Mouse (Mus musculus): ENCODE measurements at regions not wholly inside any gene's neighbourhood (a gene's known extent, or its start where the extent isn't known, plus 50 kb on each side); places are given as distances from the start of the nearest gene placed in this dataset.

GRCm38 (mm10) chr15:42047088-42047976, 1913.2 kb downstream of the 9330182O14Rik start:
- 55% methylated on average over 4 of the region's 4 CpGs for WGBS
- Histone ChIP-seq H3K9ac (replicated peaks; ENCODE audit: low read depth, low read length) (no peak overlapping the region), H3K27me3 (ENCODE audit: control insufficient read depth, insufficient read depth, low read length) (no peaks in the 10 kb centered on the region), H3K4me1 (ENCODE audit: control insufficient read depth, insufficient read depth, low read length) (no peaks in the 10 kb centered on the region), H3K4me3 (ENCODE audit: low read depth, low read length) (no peak overlapping the region), H3K36me3 (ENCODE audit: control insufficient read depth, insufficient read depth, low read length) (no peaks in the 10 kb centered on the region), H3K27ac (ENCODE audit: low read length) (no peak overlapping the region), H3K9me3 (ENCODE audit: control insufficient read depth, low read depth, low read length) (no peaks in the 10 kb centered on the region), H3K4me2 (replicated peaks; ENCODE audit: low read depth, low read length) (no peak overlapping the region)
- ATAC-seq (ENCODE audit: insufficient number of reproducible peaks, insufficient read depth, low FRiP score, low read depth) = no peak

DNA sequence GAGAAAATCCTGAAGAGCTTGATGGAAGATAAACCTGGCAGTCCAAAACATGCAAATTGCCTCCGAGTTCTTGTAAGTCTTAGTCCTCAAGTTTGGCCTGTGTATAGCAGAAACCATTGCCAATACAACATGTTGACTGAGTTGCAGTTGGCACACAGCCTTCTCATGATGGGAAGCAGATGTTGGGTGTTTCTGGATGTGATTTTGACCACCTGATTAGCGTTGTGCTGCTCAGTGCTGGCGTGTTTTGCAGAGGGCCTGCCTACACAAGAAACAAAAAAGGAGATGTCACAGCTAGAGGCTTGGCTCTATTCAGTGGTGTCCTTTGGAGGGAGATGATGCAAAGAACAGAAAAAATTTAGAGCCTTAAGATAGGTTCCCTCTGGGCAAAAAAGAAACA, 1922.6 kb downstream of the 9330182O14Rik start:
- Histone ChIP-seq H3K27me3 (ENCODE audit: control insufficient read depth, insufficient read depth, low read length) (no peaks in the 10 kb centered on the region), H3K9me3 (ENCODE audit: control insufficient read depth, low read depth, low read length) (no peaks in the 10 kb centered on the region), H3K9ac (replicated peaks; ENCODE audit: low read depth, low read length) (no peak overlapping the region), H3K4me2 (replicated peaks; ENCODE audit: low read depth, low read length) (no peak overlapping the region), H3K27ac (ENCODE audit: low read length) (no peak overlapping the region), H3K4me1 (ENCODE audit: control insufficient read depth, insufficient read depth, low read length) (no peaks in the 10 kb centered on the region), H3K4me3 (ENCODE audit: low read depth, low read length) (no peak overlapping the region), H3K36me3 (ENCODE audit: control insufficient read depth, insufficient read depth, low read length) (no peaks in the 10 kb centered on the region)
- 51% methylated on average over 3 of the region's 3 CpGs for WGBS
- ATAC-seq (ENCODE audit: insufficient number of reproducible peaks, insufficient read depth, low FRiP score, low read depth) = no peak

GRCm38 (mm10) chr15:42068207-42068831, 1934.2 kb downstream of the 9330182O14Rik start:
- no peak overlapping the region for H3K4me3 ChIP-seq (ENCODE audit: low read depth, low read length)
- no peak for ATAC-seq (ENCODE audit: insufficient number of reproducible peaks, insufficient read depth, low FRiP score, low read depth)
- WGBS = 87% methylated on average over 5 of the region's 5 CpGs

DNA sequence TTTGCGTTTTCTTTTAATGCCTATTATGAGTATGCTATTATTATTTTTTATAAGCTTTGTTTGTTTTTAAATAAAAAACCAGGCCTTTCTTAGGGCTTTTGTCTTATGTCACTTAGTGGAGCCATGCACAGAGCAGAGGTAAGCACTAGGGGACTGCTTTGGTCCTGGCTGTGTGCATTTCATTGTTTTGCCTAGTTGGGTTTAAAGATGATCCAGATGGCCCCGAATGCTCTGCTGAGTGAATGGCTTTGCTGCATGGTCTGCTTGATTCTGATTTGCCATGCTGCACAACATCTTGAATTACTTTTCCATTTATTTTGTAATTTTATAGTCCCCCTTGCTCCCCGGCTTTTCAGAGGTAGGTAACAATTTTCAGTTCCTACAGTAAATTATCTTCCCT, 1934.9 kb downstream of the 9330182O14Rik start:
- Histone ChIP-seq H3K4me3 (ENCODE audit: low read depth, low read length) (no peak overlapping the region), H3K27ac (ENCODE audit: low read length) (no peak overlapping the region), H3K36me3 (ENCODE audit: control insufficient read depth, insufficient read depth, low read length) (no peaks in the 10 kb centered on the region), H3K4me1 (ENCODE audit: control insufficient read depth, insufficient read depth, low read length) (no peaks in the 10 kb centered on the region), H3K9me3 (ENCODE audit: control insufficient read depth, low read depth, low read length) (no peaks in the 10 kb centered on the region), H3K4me2 (replicated peaks; ENCODE audit: low read depth, low read length) (no peak overlapping the region), H3K9ac (replicated peaks; ENCODE audit: low read depth, low read length) (no peak overlapping the region), H3K27me3 (ENCODE audit: control insufficient read depth, insufficient read depth, low read length) (no peaks in the 10 kb centered on the region)
- no peak for ATAC-seq (ENCODE audit: insufficient number of reproducible peaks, insufficient read depth, low FRiP score, low read depth)
- WGBS = 84% methylated on average over 3 of the region's 3 CpGs

More at GRCm38 (mm10) chr15:42068207-42068831, 1934.2 kb downstream of the 9330182O14Rik start:
- Histone ChIP-seq H3K27me3 (ENCODE audit: control insufficient read depth, insufficient read depth, low read length) (no peaks in the 10 kb centered on the region), H3K4me1 (ENCODE audit: control insufficient read depth, insufficient read depth, low read length) (no peaks in the 10 kb centered on the region), H3K9me3 (ENCODE audit: control insufficient read depth, low read depth, low read length) (no peaks in the 10 kb centered on the region), H3K27ac (ENCODE audit: low read length) (no peak overlapping the region), H3K36me3 (ENCODE audit: control insufficient read depth, insufficient read depth, low read length) (no peaks in the 10 kb centered on the region), H3K4me2 (replicated peaks; ENCODE audit: low read depth, low read length) (no peak overlapping the region), H3K9ac (replicated peaks; ENCODE audit: low read depth, low read length) (no peak overlapping the region)

- H3K36me3 ChIP-seq (ENCODE audit: control insufficient read depth, insufficient read depth, low read length) = no peaks in the 10 kb centered on the region
- H3K27ac ChIP-seq (ENCODE audit: low read length) = no peak overlapping the region
- H3K4me2 ChIP-seq (replicated peaks; ENCODE audit: low read depth, low read length) = no peak overlapping the region
- H3K4me3 ChIP-seq (ENCODE audit: low read depth, low read length) = no peak overlapping the region
- no peak for ATAC-seq (ENCODE audit: insufficient number of reproducible peaks, insufficient read depth, low FRiP score, low read depth)
- H3K27me3 ChIP-seq (ENCODE audit: control insufficient read depth, insufficient read depth, low read length) = no peaks in the 10 kb centered on the region
- no peaks in the 10 kb centered on the region for H3K9me3 ChIP-seq (ENCODE audit: control insufficient read depth, low read depth, low read length)
- no peak overlapping the region for H3K9ac ChIP-seq (replicated peaks; ENCODE audit: low read depth, low read length)
- H3K4me1 ChIP-seq (ENCODE audit: control insufficient read depth, insufficient read depth, low read length) = no peaks in the 10 kb centered on the region
These were observed 1939.3 kb downstream of the 9330182O14Rik start for GRCm38 (mm10) chr15:42073486-42073885.

GRCm38 (mm10) chr15:42082436-42082835, 1948.3 kb downstream of the 9330182O14Rik start:
- H3K4me3 ChIP-seq (ENCODE audit: low read depth, low read length) = no peak overlapping the region
- no peak overlapping the region for H3K4me2 ChIP-seq (replicated peaks; ENCODE audit: low read depth, low read length)
- H3K9ac ChIP-seq (replicated peaks; ENCODE audit: low read depth, low read length) = no peak overlapping the region
- no peak overlapping the region for H3K27ac ChIP-seq (ENCODE audit: low read length)
- H3K36me3 ChIP-seq (ENCODE audit: control insufficient read depth, insufficient read depth, low read length) = no peaks in the 10 kb centered on the region
- ATAC-seq (ENCODE audit: insufficient number of reproducible peaks, insufficient read depth, low FRiP score, low read depth) = no peak
- no peaks in the 10 kb centered on the region for H3K27me3 ChIP-seq (ENCODE audit: control insufficient read depth, insufficient read depth, low read length)
- WGBS = 85% methylated on average over 2 of the region's 2 CpGs
- no peaks in the 10 kb centered on the region for H3K4me1 ChIP-seq (ENCODE audit: control insufficient read depth, insufficient read depth, low read length)
- H3K9me3 ChIP-seq (ENCODE audit: control insufficient read depth, low read depth, low read length) = no peaks in the 10 kb centered on the region

- Histone ChIP-seq H3K27me3 (ENCODE audit: control insufficient read depth, insufficient read depth, low read length) (no peaks in the 10 kb centered on the region), H3K36me3 (ENCODE audit: control insufficient read depth, insufficient read depth, low read length) (no peaks in the 10 kb centered on the region), H3K27ac (ENCODE audit: low read length) (no peak overlapping the region), H3K4me1 (ENCODE audit: control insufficient read depth, insufficient read depth, low read length) (no peaks in the 10 kb centered on the region), H3K4me3 (ENCODE audit: low read depth, low read length) (no peak overlapping the region), H3K9me3 (ENCODE audit: control insufficient read depth, low read depth, low read length) (no peaks in the 10 kb centered on the region), H3K4me2 (replicated peaks; ENCODE audit: low read depth, low read length) (no peak overlapping the region), H3K9ac (replicated peaks; ENCODE audit: low read depth, low read length) (no peak overlapping the region)
- 29% methylated on average over 2 of the region's 2 CpGs for whole genome bisulfite sequencing
- ATAC-seq (ENCODE audit: insufficient number of reproducible peaks, insufficient read depth, low FRiP score, low read depth) = no peak
These were observed 1966.6 kb downstream of the 9330182O14Rik start for GRCm38 (mm10) chr15:42100730-42101129.

- Histone ChIP-seq H3K4me1 (ENCODE audit: control insufficient read depth, insufficient read depth, low read length) (no peaks in the 10 kb centered on the region), H3K9me3 (ENCODE audit: control insufficient read depth, low read depth, low read length) (no peaks in the 10 kb centered on the region), H3K9ac (replicated peaks; ENCODE audit: low read depth, low read length) (no peak overlapping the region), H3K4me3 (ENCODE audit: low read depth, low read length) (no peak overlapping the region), H3K27ac (ENCODE audit: low read length) (no peak overlapping the region), H3K4me2 (replicated peaks; ENCODE audit: low read depth, low read length) (no peak overlapping the region), H3K27me3 (ENCODE audit: control insufficient read depth, insufficient read depth, low read length) (no peaks in the 10 kb centered on the region), H3K36me3 (ENCODE audit: control insufficient read depth, insufficient read depth, low read length) (no peaks in the 10 kb centered on the region)
- no peak for ATAC-seq (ENCODE audit: insufficient number of reproducible peaks, insufficient read depth, low FRiP score, low read depth)
- WGBS = 48% methylated on average over 2 of the region's 2 CpGs
These were observed 1970.7 kb downstream of the 9330182O14Rik start for GRCm38 (mm10) chr15:42104816-42105215.

Data from stomach, embryonic 14.5 days (tissue).